Mouse (Mus musculus): ENCODE data around the gene Vangl1. TPM values are rescaled to one million over a fixed set of nuclear protein-coding genes. Genes with fewer than 3 reads are reported as not detected.

The Vangl1 gene
- polyA plus RNA-seq, 1 experiment from 2014 or later, result 52.9 TPM

DNA sequence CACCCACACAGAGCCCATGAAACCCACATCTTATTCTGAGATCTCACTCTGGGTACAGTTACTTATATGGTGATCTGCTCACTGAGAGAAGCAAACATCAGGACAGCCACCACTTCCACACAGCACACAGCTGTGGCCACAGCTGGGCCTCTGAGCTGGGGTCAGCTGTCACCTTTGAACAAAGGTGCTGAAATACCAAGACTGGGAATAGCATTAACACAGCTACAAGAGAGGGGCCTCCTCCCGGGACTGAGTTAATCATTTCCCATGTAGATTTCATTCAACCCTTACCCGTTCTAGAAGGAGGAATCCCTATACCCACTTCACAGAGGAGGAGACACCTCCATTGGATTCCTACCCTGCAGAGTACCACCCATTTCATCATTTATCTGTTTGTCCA, 8.7 kb downstream of the Vangl1 start:
- 73% methylated on average over 2 of the region's 2 CpGs for WGBS
- ATAC-seq (replicated peaks; ENCODE audit: low FRiP score), result no peak
- no peak overlapping the region for H3K27ac ChIP-seq (ENCODE audit: low read depth, low read length)
- peaks cover 47% of the 10 kb centered on the region for H3K4me1 ChIP-seq (replicated peaks; ENCODE audit: control insufficient read depth, insufficient read depth, low read length)
- DNase-seq (ENCODE audit: low spot score), result no peak
- H3K36me3 ChIP-seq (ENCODE audit: control insufficient read depth, insufficient read depth, low read length), result peaks cover 9% of the 10 kb centered on the region; the same call in 1 of the 2 replicates
- H3K4me3 ChIP-seq (ENCODE audit: low read depth, low read length), result no peak overlapping the region
- H3K27me3 ChIP-seq (replicated peaks; ENCODE audit: control insufficient read depth, insufficient read depth, low read length), result no peaks in the 10 kb centered on the region
- H3K9me3 ChIP-seq (ENCODE audit: control insufficient read depth, low read length), result no peaks in the 10 kb centered on the region
- no peak overlapping the region for H3K4me2 ChIP-seq
- no peak overlapping the region for H3K9ac ChIP-seq (ENCODE audit: low read depth, low read length)

DNA sequence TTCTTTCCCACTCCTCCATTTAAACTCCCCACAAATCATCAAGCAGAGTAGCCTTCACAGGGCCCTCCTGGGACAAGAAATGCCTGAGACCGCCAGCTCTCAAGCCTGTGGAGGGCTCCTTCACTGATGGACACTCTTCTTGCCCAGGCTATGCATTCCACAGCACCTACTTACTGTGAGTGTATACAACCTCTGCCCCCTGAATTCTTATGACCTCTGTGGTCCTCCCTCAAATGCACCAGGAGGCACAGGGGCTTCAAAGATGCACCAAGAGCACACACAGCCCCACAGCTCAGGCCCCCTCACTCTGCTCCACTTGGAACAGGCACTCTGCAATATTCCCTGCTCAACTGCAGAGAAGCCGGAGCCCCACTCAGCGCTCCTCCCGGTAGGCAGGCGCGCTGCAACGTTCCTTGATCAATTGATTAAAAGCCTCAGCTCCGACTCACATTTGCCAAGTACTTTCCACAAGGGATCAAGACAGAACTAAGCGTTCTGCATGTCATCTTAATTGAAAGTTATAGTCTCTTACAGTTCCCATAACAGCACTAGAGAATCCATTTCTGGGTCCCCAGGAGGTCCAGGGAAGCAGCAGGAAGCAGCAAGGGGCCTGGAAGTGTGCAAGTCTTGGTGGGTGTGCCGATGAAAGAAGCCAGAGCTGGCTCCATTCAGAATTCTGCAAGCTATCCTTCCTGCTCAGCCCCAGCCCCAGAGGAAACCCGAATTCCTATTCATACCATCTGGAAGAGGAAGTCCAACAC, 10.0 kb downstream of the Vangl1 start:
- DNase-seq (ENCODE audit: low spot score), result no peak
- 24% methylated on average over 11 of the region's 11 CpGs for WGBS
- Histone ChIP-seq H3K36me3 (ENCODE audit: control insufficient read depth, insufficient read depth, low read length) (peaks cover 9% of the 10 kb centered on the region; the same call in 1 of the 2 replicates), H3K9ac (ENCODE audit: low read depth, low read length) (no peak overlapping the region), H3K4me2 (peak overlapping the region; percentile 12; the same call in 1 of the 2 replicates), H3K27me3 (replicated peaks; ENCODE audit: control insufficient read depth, insufficient read depth, low read length) (no peaks in the 10 kb centered on the region), H3K27ac (ENCODE audit: low read depth, low read length) (peak overlapping the region; percentile 46), H3K9me3 (ENCODE audit: control insufficient read depth, low read length) (no peaks in the 10 kb centered on the region), H3K4me3 (ENCODE audit: low read depth, low read length) (no peak overlapping the region), H3K4me1 (replicated peaks; ENCODE audit: control insufficient read depth, insufficient read depth, low read length) (peaks cover 42% of the 10 kb centered on the region)
- no peak for ATAC-seq (replicated peaks; ENCODE audit: low FRiP score)

DNA sequence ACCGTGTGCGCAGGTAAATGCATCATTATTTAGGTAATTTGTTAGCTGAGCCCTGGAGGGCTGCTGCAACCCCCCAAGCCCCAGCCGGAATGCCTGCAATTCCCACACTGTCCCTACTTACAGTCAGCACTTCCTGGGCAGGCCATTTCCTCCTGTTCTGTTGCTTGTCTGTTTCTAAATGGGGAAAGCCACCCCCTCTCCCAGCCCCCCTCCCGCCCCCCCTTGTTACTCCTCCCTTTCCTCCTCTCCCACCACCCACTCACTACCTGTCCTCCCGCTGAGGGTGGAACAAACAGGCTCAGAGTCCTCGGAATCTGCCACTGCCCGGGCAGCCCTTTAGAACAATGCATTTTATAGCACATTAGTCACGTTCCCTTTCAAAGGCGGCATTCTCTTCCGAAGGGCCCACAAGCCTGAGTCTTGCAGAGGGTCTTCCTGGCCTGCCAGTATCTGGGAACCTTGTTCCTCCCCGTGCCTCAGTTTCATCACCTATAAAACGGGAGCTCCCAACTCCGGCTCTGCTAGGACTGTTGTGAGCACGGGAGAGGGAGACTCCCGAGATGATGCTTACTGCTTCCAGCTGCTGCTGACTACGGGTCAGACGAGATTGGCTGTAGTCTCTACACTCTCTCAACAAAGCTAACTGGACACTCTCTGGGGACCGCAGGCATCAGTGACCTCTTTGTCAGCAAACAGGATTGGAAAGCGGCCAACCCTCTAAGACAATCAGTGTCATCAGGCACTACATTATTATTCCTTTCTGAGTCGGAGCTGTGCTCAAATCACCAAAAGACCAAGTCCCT, 10.8 kb downstream of the Vangl1 start:
- Histone ChIP-seq H3K9me3 (ENCODE audit: control insufficient read depth, low read length) (no peaks in the 10 kb centered on the region), H3K4me1 (replicated peaks; ENCODE audit: control insufficient read depth, insufficient read depth, low read length) (peaks cover 40% of the 10 kb centered on the region), H3K27me3 (replicated peaks; ENCODE audit: control insufficient read depth, insufficient read depth, low read length) (no peaks in the 10 kb centered on the region), H3K4me3 (ENCODE audit: low read depth, low read length) (no peak overlapping the region), H3K36me3 (ENCODE audit: control insufficient read depth, insufficient read depth, low read length) (peaks cover 9% of the 10 kb centered on the region; the same call in 1 of the 2 replicates), H3K9ac (ENCODE audit: low read depth, low read length) (0 out of 2 replicates have a peak overlapping the region, but pooled peaks have one; percentile 16), H3K4me2 (peak overlapping the region; percentile 38), H3K27ac (ENCODE audit: low read depth, low read length) (peak overlapping the region; percentile 46)
- DNase-seq (ENCODE audit: low spot score) (no peak), ATAC-seq (replicated peaks; ENCODE audit: low FRiP score) (0 out of 2 replicates have a peak, but pooled peaks have one; percentile 6)
- WGBS, result 28% methylated on average over 20 of the region's 20 CpGs

DNA sequence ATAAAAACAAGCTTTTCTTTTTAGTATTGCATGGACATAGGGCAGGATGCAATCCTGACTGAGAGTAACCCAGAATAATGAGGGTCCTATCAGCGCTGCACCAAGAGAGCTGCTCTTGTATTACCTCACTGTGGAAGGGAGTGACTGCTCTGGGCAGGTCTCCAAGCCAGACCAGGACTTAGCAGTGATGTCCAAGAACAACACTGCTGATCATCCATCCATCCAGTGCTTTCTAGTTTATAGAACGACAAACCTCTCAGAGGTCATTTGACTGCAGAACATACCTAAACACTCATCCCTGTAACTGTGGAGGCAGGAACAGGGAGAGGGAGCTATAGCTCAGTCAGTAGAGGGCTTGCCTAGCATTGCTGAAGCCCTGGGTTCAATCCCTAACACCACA, 11.9 kb downstream of the Vangl1 start:
- Histone ChIP-seq H3K4me1 (replicated peaks; ENCODE audit: control insufficient read depth, insufficient read depth, low read length) (peaks cover 30% of the 10 kb centered on the region), H3K36me3 (ENCODE audit: control insufficient read depth, insufficient read depth, low read length) (peaks cover 9% of the 10 kb centered on the region; the same call in 1 of the 2 replicates), H3K9ac (ENCODE audit: low read depth, low read length) (no peak overlapping the region), H3K27me3 (replicated peaks; ENCODE audit: control insufficient read depth, insufficient read depth, low read length) (no peaks in the 10 kb centered on the region), H3K4me2 (no peak overlapping the region), H3K9me3 (ENCODE audit: control insufficient read depth, low read length) (no peaks in the 10 kb centered on the region), H3K27ac (ENCODE audit: low read depth, low read length) (no peak overlapping the region), H3K4me3 (ENCODE audit: low read depth, low read length) (no peak overlapping the region)
- WGBS, result 81% methylated on average over 2 of the region's 2 CpGs
- ATAC-seq (replicated peaks; ENCODE audit: low FRiP score) (no peak), DNase-seq (ENCODE audit: low spot score) (no peak)

DNA sequence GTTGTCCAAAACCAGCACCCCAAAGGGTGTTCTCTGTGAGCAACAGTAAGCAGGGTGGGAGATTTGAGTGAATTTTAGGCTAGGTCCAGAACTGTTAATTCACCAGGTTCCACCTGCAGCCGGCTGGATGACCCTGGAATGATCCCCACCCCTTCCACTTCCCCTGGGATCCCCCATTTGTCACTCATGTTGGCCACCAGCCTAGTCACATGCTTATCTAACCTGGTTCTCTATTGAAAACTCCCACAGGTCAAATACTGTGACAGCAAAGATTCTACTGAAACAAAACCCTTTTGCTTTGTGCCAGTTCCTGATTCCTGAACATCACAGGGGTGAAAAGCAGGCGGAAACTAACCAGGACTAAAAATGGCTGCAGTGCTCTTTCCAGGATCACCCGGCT, 12.9 kb downstream of the Vangl1 start:
- no peak for ATAC-seq (replicated peaks; ENCODE audit: low FRiP score)
- Histone ChIP-seq H3K9ac (ENCODE audit: low read depth, low read length) (no peak overlapping the region), H3K4me2 (no peak overlapping the region), H3K27ac (ENCODE audit: low read depth, low read length) (no peak overlapping the region), H3K36me3 (ENCODE audit: control insufficient read depth, insufficient read depth, low read length) (peaks cover 11% of the 10 kb centered on the region; the same call in 1 of the 2 replicates), H3K27me3 (replicated peaks; ENCODE audit: control insufficient read depth, insufficient read depth, low read length) (no peaks in the 10 kb centered on the region), H3K4me3 (ENCODE audit: low read depth, low read length) (no peak overlapping the region), H3K4me1 (replicated peaks; ENCODE audit: control insufficient read depth, insufficient read depth, low read length) (peaks cover 22% of the 10 kb centered on the region), H3K9me3 (ENCODE audit: control insufficient read depth, low read length) (no peaks in the 10 kb centered on the region)
- 83% methylated on average over 3 of the region's 3 CpGs for WGBS
- DNase-seq (ENCODE audit: low spot score), result no peak

DNA sequence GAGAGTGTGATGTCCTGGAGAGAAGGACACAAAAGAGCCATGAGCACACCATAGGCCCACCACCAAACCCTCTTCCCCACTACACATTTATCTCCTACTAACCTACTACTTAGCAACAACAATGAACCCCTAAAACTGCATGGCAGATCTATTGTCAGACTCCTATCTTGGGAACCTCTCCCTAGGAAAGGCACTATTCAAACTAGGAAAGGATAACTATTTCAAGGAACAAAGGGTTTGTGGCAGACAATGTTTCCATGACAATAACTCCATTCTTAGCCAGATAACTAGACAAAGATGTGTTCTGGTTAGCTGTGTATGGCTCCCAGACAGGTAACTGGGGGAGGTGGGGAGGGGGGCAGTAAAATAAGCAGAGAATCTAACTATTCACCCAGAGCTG, 13.9 kb downstream of the Vangl1 start:
- no peak overlapping the region for H3K4me3 ChIP-seq (ENCODE audit: low read depth, low read length)
- no peak overlapping the region for H3K9ac ChIP-seq (ENCODE audit: low read depth, low read length)
- H3K27ac ChIP-seq (ENCODE audit: low read depth, low read length), result no peak overlapping the region
- DNase-seq (ENCODE audit: low spot score), result no peak
- no peaks in the 10 kb centered on the region for H3K9me3 ChIP-seq (ENCODE audit: control insufficient read depth, low read length)
- H3K27me3 ChIP-seq (replicated peaks; ENCODE audit: control insufficient read depth, insufficient read depth, low read length), result no peaks in the 10 kb centered on the region
- H3K4me2 ChIP-seq, result no peak overlapping the region
- H3K4me1 ChIP-seq (replicated peaks; ENCODE audit: control insufficient read depth, insufficient read depth, low read length), result peaks cover 17% of the 10 kb centered on the region
- ATAC-seq (replicated peaks; ENCODE audit: low FRiP score), result no peak
- peaks cover 2% of the 10 kb centered on the region; the same call in 1 of the 2 replicates for H3K36me3 ChIP-seq (ENCODE audit: control insufficient read depth, insufficient read depth, low read length)

DNA sequence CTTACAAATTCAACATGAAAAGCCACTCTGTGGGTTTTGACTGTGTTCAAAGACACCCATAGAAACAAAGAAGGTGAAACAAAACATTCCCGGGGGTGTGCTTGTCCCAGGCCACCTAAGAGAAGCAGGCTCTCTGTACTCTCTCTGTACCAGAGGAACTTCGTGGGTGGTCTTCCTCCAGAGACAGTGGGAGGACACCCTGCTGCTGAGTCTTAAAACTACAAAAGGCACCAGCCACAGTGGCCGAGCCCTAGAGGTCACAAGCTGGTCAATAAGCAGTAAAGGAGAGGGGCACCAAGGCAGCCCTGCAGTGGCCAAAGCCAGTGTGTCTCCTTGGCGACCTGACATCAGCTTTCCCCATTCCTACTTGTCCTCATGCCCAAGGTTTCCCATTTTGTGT, 14.5 kb downstream of the Vangl1 start:
- DNase-seq (ENCODE audit: low spot score) (no peak), ATAC-seq (replicated peaks; ENCODE audit: low FRiP score) (no peak)
- Histone ChIP-seq H3K4me3 (ENCODE audit: low read depth, low read length) (no peak overlapping the region), H3K36me3 (ENCODE audit: control insufficient read depth, insufficient read depth, low read length) (peaks cover 2% of the 10 kb centered on the region; the same call in 1 of the 2 replicates), H3K27me3 (replicated peaks; ENCODE audit: control insufficient read depth, insufficient read depth, low read length) (no peaks in the 10 kb centered on the region), H3K27ac (ENCODE audit: low read depth, low read length) (no peak overlapping the region), H3K4me1 (replicated peaks; ENCODE audit: control insufficient read depth, insufficient read depth, low read length) (peaks cover 12% of the 10 kb centered on the region), H3K9me3 (ENCODE audit: control insufficient read depth, low read length) (no peaks in the 10 kb centered on the region), H3K4me2 (no peak overlapping the region), H3K9ac (ENCODE audit: low read depth, low read length) (no peak overlapping the region)
- 37% methylated on average over 4 of the region's 4 CpGs for WGBS

DNA sequence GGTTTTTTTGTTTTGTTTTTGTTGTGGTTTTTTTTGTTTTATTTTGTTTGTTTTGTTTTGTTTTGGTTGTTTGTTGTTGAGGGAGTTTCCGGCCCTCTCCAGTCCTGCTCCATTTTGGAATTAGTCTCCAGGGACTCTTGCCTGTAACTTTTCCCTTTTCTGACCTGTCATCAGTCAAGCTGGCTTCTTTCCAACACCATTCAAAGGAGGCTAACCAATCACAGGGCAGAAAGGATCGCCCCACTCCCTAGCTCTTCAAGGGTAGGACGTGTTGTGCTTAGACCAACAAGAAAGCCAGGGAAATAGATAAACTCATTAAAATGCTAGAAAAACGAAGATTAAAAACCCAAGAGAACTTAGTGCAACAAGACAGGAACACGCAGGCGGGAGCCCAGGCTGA, 15.5 kb downstream of the Vangl1 start:
- ATAC-seq (replicated peaks; ENCODE audit: low FRiP score), result no peak
- Histone ChIP-seq H3K4me2 (no peak overlapping the region), H3K27me3 (replicated peaks; ENCODE audit: control insufficient read depth, insufficient read depth, low read length) (no peaks in the 10 kb centered on the region), H3K9me3 (ENCODE audit: control insufficient read depth, low read length) (no peaks in the 10 kb centered on the region), H3K9ac (ENCODE audit: low read depth, low read length) (no peak overlapping the region), H3K36me3 (ENCODE audit: control insufficient read depth, insufficient read depth, low read length) (peaks cover 2% of the 10 kb centered on the region; the same call in 1 of the 2 replicates), H3K4me3 (ENCODE audit: low read depth, low read length) (no peak overlapping the region), H3K4me1 (replicated peaks; ENCODE audit: control insufficient read depth, insufficient read depth, low read length) (peaks cover 4% of the 10 kb centered on the region), H3K27ac (ENCODE audit: low read depth, low read length) (no peak overlapping the region)
- DNase-seq (ENCODE audit: low spot score), result no peak
- WGBS, result 56% methylated on average over 6 of the region's 6 CpGs

Data from liver, embryonic 11.5 days (tissue).